Mouse (Mus musculus) thymus, adult 2 months (tissue): ENCODE measurements around the gene Tmed3.

Source experiments
- CTCF ChIP-seq: fragments of 200-500 bp; IDR thresholded peaks from 2 replicates; pipeline ENCODE4 v1.5.1; 2012; ENCODE audit warnings: mild to moderate bottlenecking, control low read depth, low read length, moderate library complexity, borderline replicate concordance; ENCODE audit not compliant: control insufficient read depth, poor library complexity, insufficient read depth; ENCODE audit errors: extremely low read depth
- POLR2A ChIP-seq: fragments of 200-500 bp; IDR thresholded peaks from 2 replicates; pipeline ENCODE4 v1.6.1; 2012; ENCODE audit warnings: mild to moderate bottlenecking, low read length, control low read depth, moderate library complexity; ENCODE audit not compliant: control insufficient read depth, poor library complexity, insufficient read depth; ENCODE audit errors: extremely low read depth

- TF ChIP-seq POLR2A (no peak), CTCF (no peak)
Measured at GRCm38 (mm10) chr9:89669878-89670277, 35.0 kb downstream of the Tmed3 start.
